In genomic region chr13:31557768-31558520, GRCm38 (mm10) we compare ENCODE assay signal across 8 mouse cellular contexts. TPM values are rescaled to one million over a fixed set of nuclear protein-coding genes. Genes with fewer than 3 reads are reported as not detected.
DNase-seq lines count a peak whose midpoint lies in the region; ATAC-seq and TF ChIP-seq lines count a peak whose summit lies in the region.

No protein-coding gene starts in this region.

- TF ChIP-seq CTCF in C2C12 (IDR thresholded peaks at IDR 0.05; ENCODE audit: control insufficient read depth, insufficient read depth, insufficient read length) = no peak

- H3K4me1 ChIP-seq in embryonic facial prominence, embryonic 15.5 days = peaks cover 32% of the 10 kb centered on the region
- peaks cover 30% of the 10 kb centered on the region for H3K4me1 ChIP-seq in hindbrain, embryonic 10.5 days (replicated peaks)

- peaks cover 12% of the 10 kb centered on the region for H3K79me2 ChIP-seq in C2C12 (ENCODE audit: control insufficient read depth, insufficient read depth)

- DNase-seq in ZHBTc4 (ENCODE audit: low read depth, low spot score) = peak; percentile 78
- DNase-seq in hindbrain, embryonic 10.5 days (ENCODE audit: low spot score) = peak; percentile 59
- DNase-seq in left cerebral cortex, postnatal 25 days (ENCODE audit: low spot score in 2 of 2) = peak; percentile 11 to 18
- peak; percentile 24 to 28 for DNase-seq in right cerebral cortex, postnatal 10 days (ENCODE audit: low spot score in 2 of 2)
- no peak for DNase-seq in spleen, postnatal 36 days (ENCODE audit: low spot score in 2 of 2)

- ATAC-seq in embryonic facial prominence, embryonic 15.5 days (ENCODE audit: insufficient number of reproducible peaks, low FRiP score, low TSS enrichment, low read depth) = peak; percentile 52; the same call in 1 of the 2 replicates
- ATAC-seq in megakaryocyte, adult 5-6 weeks (ENCODE audit: poor library complexity, severe bottlenecking) = 0 out of 2 replicates have a peak, but pooled peaks have one; percentile 32

- under 1% methylated on average over 73 of the region's 73 CpGs for WGBS in embryonic facial prominence, embryonic 15.5 days
- WGBS in hindbrain, embryonic 10.5 days = under 1% methylated on average over 73 of the region's 73 CpGs

- intact Hi-C loops in left cerebral cortex, postnatal 25 days (cut with DNase I) = loop anchor here (2.0 to 5.0 kb wide), 3 partner anchors 61 to 666 kb away; no protein-coding TSS in a partner anchor

- no peaks in the 10 kb centered on the region for H3K79me3 ChIP-seq in C2C12 (ENCODE audit: low read depth)

- H3K27ac ChIP-seq in embryonic facial prominence, embryonic 15.5 days (replicated peaks) = no peak overlapping the region
- H3K27ac ChIP-seq in hindbrain, embryonic 10.5 days = peak overlapping the region; percentile 64; the same call in 1 of the 2 replicates

- no peaks in the 10 kb centered on the region for H3K36me3 ChIP-seq in C2C12 (ENCODE audit: control insufficient read depth, insufficient read depth)
- no peaks in the 10 kb centered on the region for H3K36me3 ChIP-seq in embryonic facial prominence, embryonic 15.5 days
- no peaks in the 10 kb centered on the region for H3K36me3 ChIP-seq in hindbrain, embryonic 10.5 days

- peak overlapping the region; percentile 99 for H3K4me2 ChIP-seq in embryonic facial prominence, embryonic 15.5 days (replicated peaks)

- H3ac ChIP-seq in C2C12 (ENCODE audit: control insufficient read depth, insufficient read length, low read depth) = peak overlapping the region; percentile 15

- H3K4me3 ChIP-seq in C2C12 (ENCODE audit: insufficient read depth, poor library complexity, severe bottlenecking) = peak overlapping the region; percentile 42
- H3K4me3 ChIP-seq in embryonic facial prominence, embryonic 15.5 days (replicated peaks) = peak overlapping the region; percentile 60
- H3K4me3 ChIP-seq in hindbrain, embryonic 10.5 days = peak overlapping the region; percentile 64

- no peaks in the 10 kb centered on the region for H3K27me3 ChIP-seq in C2C12 (ENCODE audit: control insufficient read depth, insufficient read depth, insufficient read length)
- peaks cover 89% of the 10 kb centered on the region for H3K27me3 ChIP-seq in embryonic facial prominence, embryonic 15.5 days
- peaks cover 94% of the 10 kb centered on the region for H3K27me3 ChIP-seq in hindbrain, embryonic 10.5 days (ENCODE audit: insufficient read depth, poor library complexity, severe bottlenecking)

- no peaks in the 10 kb centered on the region for H3K9me3 ChIP-seq in embryonic facial prominence, embryonic 15.5 days (replicated peaks)
- H3K9me3 ChIP-seq in hindbrain, embryonic 10.5 days = no peaks in the 10 kb centered on the region

- H3K9ac ChIP-seq in embryonic facial prominence, embryonic 15.5 days = peak overlapping the region; percentile 28

TF ChIP-seq in C2C12, 6 proteins besides CTCF, POLR2A, EP300 and RAD21:
- no peak for TF ChIP-seq MYOG (IDR thresholded peaks at IDR 0.05; ENCODE audit: control insufficient read depth, extremely low read depth, insufficient read length)
- TF ChIP-seq MYOD1 (IDR thresholded peaks at IDR 0.05; ENCODE audit: control insufficient read depth, insufficient read length, low read depth) = no peak
- no peak for TF ChIP-seq USF1 (IDR thresholded peaks at IDR 0.05; ENCODE audit: low read depth)
- no peak for TF ChIP-seq CEBPB (IDR thresholded peaks at IDR 0.05; ENCODE audit: low read depth)
- TF ChIP-seq MAX (IDR thresholded peaks at IDR 0.05) = no peak
- TF ChIP-seq FOSL1 (IDR thresholded peaks at IDR 0.05; ENCODE audit: insufficient read depth, low read length, poor library complexity, severe bottlenecking) = no peak
TF ChIP-seq in C2C12: peak in this region for 0.

RNA-seq across cellular contexts. Expression of gene A530084C06Rik, which starts 1.2 kb away (rescaled TPM):
- polyA plus RNA-seq in C2C12 (2012; fragmentation: generic; extraction: Trizol) = not detected
- polyA plus RNA-seq in embryonic facial prominence, embryonic 15.5 days (2015; fragmentation: Nextera tagmentation; extraction: Ambion mirVana) = not detected in 2 replicates
- polyA plus RNA-seq in hindbrain, embryonic 10.5 days (2016; fragmentation: Nextera tagmentation; extraction: Ambion mirVana) = not detected in 2 replicates
- total RNA-seq in left cerebral cortex, postnatal 25 days (2021) = under 1 TPM; 0.53 to 0.98 TPM
- total RNA-seq in megakaryocyte, adult 5-6 weeks (2015) = 0.36 TPM in 1 of 2 replicates, not detected in the other
- total RNA-seq in megakaryocyte, adult 5-6 weeks (2017) = 0.15 TPM in 1 of 2 replicates, not detected in the other

RNA-seq across cellular contexts. Expression of gene Foxq1, which starts 2.0 kb away (rescaled TPM):
- polyA plus RNA-seq in C2C12 (2012; fragmentation: generic; extraction: Trizol) = 2.1 TPM
- 4.4 TPM in 2 replicates for polyA plus RNA-seq in embryonic facial prominence, embryonic 15.5 days (2015; fragmentation: Nextera tagmentation; extraction: Ambion mirVana)
- polyA plus RNA-seq in hindbrain, embryonic 10.5 days (2016; fragmentation: Nextera tagmentation; extraction: Ambion mirVana) = 0.66 and 1.1 TPM in 2 replicates
- total RNA-seq in left cerebral cortex, postnatal 25 days (2021) = 1 to 10 TPM; 2.1 to 2.5 TPM
- 0.16 and 0.34 TPM in 2 replicates for total RNA-seq in megakaryocyte, adult 5-6 weeks (2015)
- 0.07 and 0.16 TPM in 2 replicates for total RNA-seq in megakaryocyte, adult 5-6 weeks (2017)

Comparison
In these comparisons a context has a peak if more than half of its experiments do, and no peak if none do; other contexts are left out.
1. DNase-seq: peak in ZHBTc4 (single experiment), hindbrain, embryonic 10.5 days (single experiment), left cerebral cortex, postnatal 25 days (2 of 2) and right cerebral cortex, postnatal 10 days (2 of 2); none in spleen, postnatal 36 days (0 of 2).
2. Peak in every context shown above with its lines, with median percentiles within 50 percentile points of each other: H3K4me3 ChIP-seq.